18 mouse cellular contexts compared by ENCODE assay signal in genomic region chr1:182049813-182050212, GRCm38 (mm10).
"Had no signal": no experiment of that assay in that cellular context is flagged by ENCODE, and none has a peak within 500 bp of the region (broad histone marks: within the 10 kb centered on the region; RNA-seq: fewer than 3 reads in every experiment).

No protein-coding gene starts in this region.

- H3K9me3 ChIP-seq: lung, embryonic 15.5 days; midbrain, embryonic 10.5 days; midbrain, embryonic 12.5 days; midbrain, embryonic 15.5 days; neural tube, embryonic 13.5 days; neural tube, embryonic 15.5 days had no signal

- H3K4me2 ChIP-seq: lung, embryonic 15.5 days; midbrain, embryonic 12.5 days; midbrain, embryonic 15.5 days; neural tube, embryonic 13.5 days; neural tube, embryonic 15.5 days had no signal

- H3K27me3 ChIP-seq: lung, embryonic 15.5 days; midbrain, embryonic 12.5 days; midbrain, embryonic 15.5 days; neural tube, embryonic 13.5 days; neural tube, embryonic 15.5 days had no signal

- H3K27ac ChIP-seq: lung, embryonic 15.5 days; midbrain, embryonic 10.5 days; midbrain, embryonic 12.5 days; midbrain, embryonic 15.5 days; neural tube, embryonic 13.5 days; neural tube, embryonic 15.5 days had no signal

- H3K4me3 ChIP-seq: lung, embryonic 15.5 days; midbrain, embryonic 10.5 days; midbrain, embryonic 12.5 days; midbrain, embryonic 15.5 days; neural tube, embryonic 13.5 days; neural tube, embryonic 15.5 days had no signal

- H3K9ac ChIP-seq: liver, postnatal 0 days; lung, embryonic 15.5 days; midbrain, embryonic 12.5 days; midbrain, embryonic 15.5 days; neural tube, embryonic 13.5 days; neural tube, embryonic 15.5 days had no signal

- ATAC-seq: liver, postnatal 0 days; lung, postnatal 0 days; midbrain, embryonic 15.5 days had no signal

- H3K36me3 ChIP-seq: lung, embryonic 15.5 days; midbrain, embryonic 10.5 days; midbrain, embryonic 12.5 days; midbrain, embryonic 15.5 days; neural tube, embryonic 13.5 days; neural tube, embryonic 15.5 days had no signal

- DNase-seq: liver, postnatal 0 days; lung, adult 2 months; lung, postnatal 4 days; retina, postnatal 1 day; right cerebral cortex, adult 18-20 months; right cerebral cortex, postnatal 25 days; right cerebral cortex, postnatal 4 days; spleen, adult 18-20 months; thymus, adult 18-20 months; thymus, postnatal 14 days; thymus, postnatal 36 days had no signal
